Mouse (Mus musculus): ENCODE results near the gene Hmox2.

The Hmox2 gene

DNA sequence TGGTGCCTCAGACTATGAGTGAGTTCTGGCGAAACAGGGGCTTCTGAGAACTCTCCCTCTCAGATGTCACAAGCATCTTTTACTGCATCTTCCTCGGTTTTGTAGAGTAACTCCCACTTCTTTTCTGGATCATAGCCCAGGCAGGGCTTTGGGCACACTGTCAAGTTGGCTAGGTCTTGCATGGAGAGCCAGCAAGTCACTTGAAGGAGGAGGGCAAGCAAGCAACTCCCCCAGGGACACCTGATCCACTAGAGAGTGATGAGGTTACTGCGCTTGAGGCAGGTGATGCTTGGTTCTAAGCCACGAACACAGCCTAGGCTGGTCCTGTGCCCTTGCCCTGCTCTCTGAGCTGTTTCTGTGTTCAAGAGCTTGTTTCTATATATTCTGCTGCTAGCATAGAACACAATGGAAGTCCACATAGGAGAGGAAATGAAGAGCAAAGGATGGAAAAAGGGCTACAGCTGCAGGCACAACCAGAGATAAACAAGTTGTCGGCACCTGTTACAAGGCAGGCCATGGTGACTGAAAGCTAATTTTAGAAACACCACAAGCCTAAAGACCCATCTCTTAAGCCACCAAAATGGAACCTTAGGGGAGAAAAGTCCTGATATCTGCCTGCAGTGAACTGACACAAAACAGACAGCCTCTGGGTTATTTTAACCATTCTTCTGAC, 55.5 kb downstream of the Hmox2 start:
- DNase-seq (ENCODE audit: low read depth in 1 of 2, low spot score in 2 of 2): no peak

DNA sequence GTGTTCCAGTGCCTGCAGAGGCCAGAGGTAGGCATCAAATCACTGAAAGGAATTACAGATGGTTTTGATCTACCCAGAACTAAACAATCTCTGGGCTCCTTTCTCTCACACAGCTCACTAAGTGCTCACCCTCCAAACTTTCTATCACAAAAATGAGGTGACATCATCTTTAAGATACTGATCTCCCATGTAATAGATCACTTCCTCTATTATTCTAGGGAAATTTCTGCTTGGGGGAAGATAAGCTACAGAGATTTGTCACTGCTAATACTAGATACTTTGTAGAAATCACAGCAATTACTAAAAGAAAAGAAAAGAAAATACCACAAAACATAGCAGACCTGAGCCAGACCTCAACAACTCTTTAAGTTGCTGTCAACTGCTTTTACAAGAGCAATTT, 56.4 kb downstream of the Hmox2 start:
- no peak for DNase-seq (ENCODE audit: low read depth in 1 of 2, low spot score in 2 of 2)

DNA sequence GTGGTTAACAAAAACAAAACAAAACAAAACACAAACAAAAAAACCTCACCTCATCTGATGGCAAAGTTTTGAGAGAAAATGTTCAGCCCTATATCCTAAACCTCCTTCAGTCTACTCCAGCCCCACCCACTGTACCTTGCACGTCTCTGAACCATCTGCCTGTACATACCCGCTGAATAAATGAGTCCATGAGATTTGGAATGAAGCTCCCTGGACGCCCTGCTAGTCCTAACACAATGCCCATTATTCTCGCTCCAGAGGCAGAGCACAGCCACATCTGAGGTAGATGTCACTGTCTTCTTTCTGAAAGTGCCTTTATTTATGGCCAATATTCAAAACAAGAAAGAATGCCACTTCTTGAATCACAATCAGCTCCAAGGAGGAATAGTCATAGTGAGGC, 59.5 kb downstream of the Hmox2 start:
- no peak for DNase-seq (ENCODE audit: low read depth in 1 of 2, low spot score in 2 of 2)

DNA sequence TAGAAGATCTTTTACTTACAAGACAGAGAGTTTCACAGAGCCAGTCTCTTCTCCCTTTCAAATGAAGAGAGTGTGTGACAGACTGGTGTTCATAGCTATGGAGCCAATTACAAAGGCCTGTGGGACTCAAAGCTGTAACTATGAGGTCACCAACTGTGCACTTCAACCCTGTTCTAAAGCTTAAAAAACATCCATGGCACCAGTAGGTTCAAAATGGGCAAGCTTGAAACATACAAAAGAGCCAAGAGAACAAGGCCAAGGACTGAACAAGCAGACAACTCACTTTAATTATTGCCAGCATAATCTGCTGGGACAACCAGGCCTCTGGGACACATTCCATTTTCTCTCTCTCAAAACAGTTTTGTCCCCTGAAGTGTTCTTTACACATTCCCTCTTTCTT, 62.0 kb downstream of the Hmox2 start:
- DNase-seq (ENCODE audit: low read depth in 1 of 2, low spot score in 2 of 2): no peak

DNA sequence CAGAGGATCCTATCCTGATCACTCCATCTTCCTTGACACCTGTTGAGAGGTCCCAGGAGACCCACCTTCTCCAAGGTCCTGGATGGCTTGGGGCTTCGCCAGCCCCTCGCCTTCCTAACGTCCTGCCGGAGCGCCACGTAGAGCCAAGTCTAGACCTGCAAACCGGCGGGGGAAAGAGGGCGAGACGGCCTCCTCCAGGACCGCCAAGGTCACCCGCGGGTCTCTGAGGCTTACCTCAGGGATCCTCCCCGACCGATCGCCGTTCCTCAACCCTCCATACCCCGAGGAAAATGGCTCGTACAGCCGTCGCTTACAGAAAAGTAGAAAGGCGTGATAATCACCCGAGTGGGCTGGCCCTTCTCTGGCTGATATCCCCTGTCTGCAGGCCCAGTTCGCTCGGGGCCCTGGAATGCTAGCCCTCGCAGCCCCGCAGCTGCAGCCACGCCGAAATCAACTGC, 63.2 kb downstream of the Hmox2 start:
- no peak for DNase-seq (ENCODE audit: low read depth in 1 of 2, low spot score in 2 of 2)

DNA sequence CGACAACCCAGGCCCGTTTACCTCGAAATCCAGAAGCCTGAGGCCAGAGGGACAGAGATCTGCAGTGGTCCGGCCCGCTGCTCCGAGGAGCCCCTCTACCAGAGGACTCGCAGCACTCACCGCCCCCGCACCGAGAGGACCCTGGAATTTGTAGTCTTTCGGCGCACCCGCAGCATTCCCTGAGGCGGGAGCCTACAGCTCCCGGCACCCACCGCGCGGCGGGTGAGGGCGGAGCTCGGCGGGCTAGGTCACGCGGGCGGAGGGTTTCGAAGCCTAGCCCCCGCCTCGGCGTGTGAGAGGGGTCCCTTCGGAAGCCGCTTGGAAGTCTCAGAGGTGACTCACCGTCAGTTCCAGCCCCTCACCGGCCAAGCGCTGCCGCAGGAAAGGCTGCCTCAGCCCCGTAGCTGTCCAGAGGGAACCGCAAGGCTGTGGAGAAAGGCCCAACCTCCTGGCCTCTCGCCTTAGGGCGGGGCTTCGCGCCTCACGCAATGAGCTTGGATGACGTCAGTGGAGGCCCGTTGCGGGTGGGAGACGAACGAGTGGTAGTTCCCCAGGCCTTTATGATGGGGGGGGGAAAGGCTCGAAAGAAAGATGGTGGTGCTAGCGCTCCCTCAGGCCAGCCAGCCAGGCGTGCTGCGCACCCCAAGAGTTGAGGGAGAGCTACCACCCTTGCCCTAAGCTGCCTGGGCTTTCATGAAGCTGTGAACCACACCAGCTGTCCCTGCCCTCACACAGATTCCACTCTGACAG, 63.8 kb downstream of the Hmox2 start, which contains the start of gene Cdip1:
TSS of gene Cdip1 (minus strand) at position 483 of the 750 bp plus-strand sequence.
- peak; percentile 90 to 97 for DNase-seq (ENCODE audit: low read depth in 1 of 2, low spot score in 2 of 2)

DNA sequence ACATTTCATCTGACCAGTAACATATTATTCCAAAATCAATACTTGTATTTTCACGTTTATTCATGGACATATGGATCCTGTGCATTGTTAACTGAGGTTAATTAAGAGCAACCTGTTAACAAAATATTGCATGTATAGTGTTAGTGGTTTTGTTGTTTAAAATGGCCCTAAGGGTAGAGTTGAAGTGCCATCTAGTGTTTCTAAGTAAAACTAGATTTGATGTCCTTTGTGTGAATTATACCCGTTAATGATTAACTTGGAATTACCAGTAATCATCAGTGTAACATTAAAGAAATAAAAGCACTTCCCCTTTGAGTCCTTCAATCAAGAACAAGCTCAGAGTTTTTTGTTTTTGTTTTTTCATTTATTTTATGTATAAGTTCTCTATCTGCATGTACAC, 65.2 kb downstream of the Hmox2 start:
- no peak for DNase-seq (ENCODE audit: low read depth in 1 of 2, low spot score in 2 of 2)

DNA sequence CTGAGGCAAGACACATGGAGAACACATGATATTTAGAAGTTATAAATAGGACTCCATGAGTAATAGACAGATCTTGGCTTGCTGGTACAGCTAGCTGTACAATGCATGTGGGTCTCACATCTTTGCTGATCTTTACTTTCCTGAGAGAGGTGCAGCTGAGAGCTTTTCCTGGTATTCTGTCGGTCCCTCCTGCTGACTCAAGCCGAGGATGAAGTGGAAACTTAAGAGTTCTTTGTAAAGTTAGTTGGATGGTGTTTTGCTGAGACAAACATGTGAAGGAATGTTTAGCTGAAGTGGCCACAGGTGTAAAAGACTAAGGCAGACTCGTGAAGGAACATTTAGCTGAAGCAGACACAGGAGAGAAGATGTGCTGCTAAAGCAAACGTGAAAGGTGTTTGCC, 70.5 kb downstream of the Hmox2 start:
- DNase-seq (ENCODE audit: low read depth in 1 of 2, low spot score in 2 of 2): no peak

All from monocyte, adult 2 months (primary cell).